Mouse (Mus musculus) lung, embryonic 14.5 days (tissue): ENCODE results near the gene Mrps27. TPM values are rescaled to one million over a fixed set of nuclear protein-coding genes. Genes with fewer than 3 reads are reported as not detected.

Source experiments
- ATAC-seq: fragments of 200-750 bp; cut with Nextera tagmentation; 2 replicates; pipeline ENCODE4 v1.8.0; 2017; ENCODE audit warnings: mild to moderate bottlenecking, moderate TSS enrichment, moderate library complexity; ENCODE audit not compliant: insufficient read depth
- DNase-seq: peaks from one replicate; pipeline ENCODE4 v3.0.0-alpha.2; 2015
- H3K27ac ChIP-seq: fragments of 300-500 bp; sonication (generic); 2 replicates; pipeline ENCODE4 v1.5.1; 2014; ENCODE audit warnings: low read depth, mild to moderate bottlenecking, moderate library complexity
- H3K27me3 ChIP-seq: fragments of 300-500 bp; sonication (generic); 2 replicates; pipeline ENCODE4 v1.6.1; 2014; ENCODE audit warnings: low read length, control low read depth; ENCODE audit not compliant: insufficient read depth
- H3K36me3 ChIP-seq: fragments of 300-500 bp; sonication (generic); 2 replicates; pipeline ENCODE4 v1.6.1; 2014; ENCODE audit warnings: control low read depth; ENCODE audit not compliant: insufficient read depth
- H3K4me1 ChIP-seq: fragments of 300-500 bp; sonication (generic); 2 replicates; pipeline ENCODE4 v1.6.1; 2014; ENCODE audit warnings: antibody characterized with exemption, control low read depth; ENCODE audit not compliant: insufficient read depth
- H3K4me2 ChIP-seq: fragments of 300-500 bp; sonication (generic); 2 replicates; pipeline ENCODE4 v1.6.1; 2014; ENCODE audit warnings: mild to moderate bottlenecking
- H3K4me3 ChIP-seq: fragments of 300-500 bp; sonication (generic); 2 replicates; pipeline ENCODE4 v1.5.1; 2014; ENCODE audit warnings: low read depth, low read length
- H3K9ac ChIP-seq: fragments of 300-500 bp; sonication (generic); 2 replicates; pipeline ENCODE4 v1.6.1; 2014
- H3K9me3 ChIP-seq: fragments of 300-500 bp; sonication (generic); 2 replicates; pipeline ENCODE4 v1.6.1; 2016; ENCODE audit warnings: low read depth, low read length, control low read depth
- CTCF ChIP-seq: IDR thresholded peaks from 2 replicates; pipeline ENCODE4 v1.5.1; 2016; ENCODE audit warnings: antibody characterized with exemption, low read depth
- WGBS: fragments of 180-500 bp; shearing (Covaris S2); extraction: QIAGEN DNeasy Blood & Tissue Kit; methylation state at CpG from one replicate; pipeline ENCODE4 v1.1.7; 2014; 5-methylcytosine and 5-hydroxymethylcytosine counted together
- polyA plus RNA-seq: library from polyadenylated mRNA; unstranded; fragments of >200 nt; fragmentation: Nextera tagmentation; extraction: Ambion mirVana; gene quantifications from 2 replicates; pipeline ENCODE4 v1.2.1, GENCODE M21; 2014

The Mrps27 gene
- polyA plus RNA-seq, 1 experiment from 2014 or later = 63.0 TPM

DNA sequence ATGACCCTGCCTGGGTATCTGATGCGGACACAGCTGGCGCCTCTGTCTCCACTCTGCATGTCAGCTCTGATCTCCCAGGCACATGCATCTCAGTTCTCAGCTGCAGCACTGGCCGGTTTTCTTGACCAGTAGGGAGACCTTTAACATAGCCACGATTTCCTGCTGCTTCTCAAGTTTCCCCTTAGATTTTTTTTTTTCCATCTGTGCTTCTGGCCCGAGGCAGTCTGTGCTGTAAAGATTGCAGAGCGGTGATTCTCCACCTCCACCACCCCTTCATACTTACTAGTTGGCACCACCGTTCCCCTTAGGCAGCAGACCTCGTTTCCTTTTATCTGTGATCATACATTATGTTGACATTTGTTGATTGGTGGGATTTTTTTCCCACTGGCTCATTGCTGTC lies 6.6 kb downstream of the Mrps27 start:
- no peak for TF ChIP-seq CTCF
- H3K36me3 ChIP-seq = peaks cover 31% of the 10 kb centered on the region
- H3K27me3 ChIP-seq = no peaks in the 10 kb centered on the region
- no peak overlapping the region for H3K4me3 ChIP-seq
- H3K9me3 ChIP-seq = no peaks in the 10 kb centered on the region
- H3K27ac ChIP-seq = no peak overlapping the region
- H3K4me2 ChIP-seq = no peak overlapping the region
- H3K9ac ChIP-seq = no peak overlapping the region
- 48% methylated on average over 8 of the region's 8 CpGs for WGBS
- H3K4me1 ChIP-seq = no peaks in the 10 kb centered on the region
- DNase-seq (no peak), ATAC-seq (no peak)

DNA sequence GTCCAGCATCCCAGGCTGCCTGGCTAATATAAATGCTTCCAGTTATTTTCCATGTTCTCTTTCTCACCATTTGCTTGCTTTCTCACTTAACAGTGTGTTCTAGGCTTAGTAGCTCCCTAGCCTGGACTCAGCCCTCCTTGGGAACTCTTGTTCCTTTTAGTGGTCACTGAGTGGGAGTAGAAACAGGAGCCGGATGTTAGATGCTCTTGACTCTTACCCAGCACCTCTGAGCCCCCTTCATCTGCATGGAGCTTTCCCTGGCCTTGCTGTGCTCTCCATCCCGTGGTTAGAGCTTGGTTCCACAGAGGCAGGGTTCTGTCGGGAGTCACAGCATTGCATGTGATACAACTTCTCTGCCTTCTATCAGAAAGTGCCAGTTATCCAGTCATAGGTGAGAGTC lies 7.0 kb downstream of the Mrps27 start:
- no peak for TF ChIP-seq CTCF
- Histone ChIP-seq H3K27ac (no peak overlapping the region), H3K27me3 (no peaks in the 10 kb centered on the region), H3K36me3 (peaks cover 31% of the 10 kb centered on the region), H3K9me3 (no peaks in the 10 kb centered on the region), H3K9ac (no peak overlapping the region), H3K4me1 (no peaks in the 10 kb centered on the region), H3K4me3 (no peak overlapping the region), H3K4me2 (no peak overlapping the region)
- no peak for DNase-seq
- 72% methylated on average over 3 of the region's 3 CpGs for WGBS
- ATAC-seq = no peak

DNA sequence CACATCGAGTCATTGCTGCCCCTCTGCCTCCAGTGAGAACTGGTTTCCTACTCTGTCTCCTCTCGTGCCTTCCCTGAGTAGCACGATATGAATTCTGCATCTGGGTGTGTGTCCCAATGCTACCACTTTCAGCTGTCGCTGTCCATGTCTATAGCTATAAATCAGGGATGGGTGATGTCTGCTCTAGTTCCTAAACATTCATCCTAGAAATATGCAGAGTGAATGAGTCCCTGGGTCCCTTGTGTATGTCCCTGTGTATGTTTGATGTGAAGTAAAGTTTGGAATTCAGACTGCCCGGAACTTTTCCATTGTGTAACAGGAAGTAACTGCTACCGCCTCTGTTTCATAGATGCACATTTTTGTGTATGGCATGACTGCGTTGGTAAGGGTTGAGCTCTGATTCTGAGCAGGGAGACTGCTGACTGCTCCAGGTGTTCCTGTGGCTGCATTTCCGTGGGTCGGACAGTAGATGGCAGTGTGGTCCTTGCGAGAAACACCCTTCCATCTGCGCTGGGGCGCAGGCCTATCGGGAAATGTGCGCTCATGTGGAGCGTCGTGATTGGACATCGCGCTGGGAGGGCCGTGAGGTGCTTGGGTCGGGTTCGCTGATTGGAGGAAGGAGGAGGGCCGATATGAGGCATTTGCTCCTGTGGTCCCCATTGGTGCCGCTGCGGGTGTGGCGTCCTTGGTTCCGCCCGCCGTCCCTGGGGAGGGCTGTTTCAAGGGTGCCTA lies 8.3 kb downstream of the Mrps27 start:
- Histone ChIP-seq H3K4me3 (peak overlapping the region; percentile 39), H3K27me3 (no peaks in the 10 kb centered on the region), H3K4me1 (no peaks in the 10 kb centered on the region), H3K4me2 (peak overlapping the region; percentile 78), H3K9ac (peak overlapping the region; percentile 58), H3K36me3 (peaks cover 30% of the 10 kb centered on the region), H3K9me3 (no peaks in the 10 kb centered on the region), H3K27ac (peak overlapping the region; percentile 82)
- 10% methylated on average over 28 of the region's 28 CpGs for WGBS
- DNase-seq = peak; percentile 99
- peak; percentile 100 for ATAC-seq
- peak; percentile 100 for TF ChIP-seq CTCF

GRCm38 (mm10) chr13:99353490-99353851 lies 8.9 kb downstream of the Mrps27 start:
- ATAC-seq = no peak; the same call in 1 of the 2 replicates
- H3K27ac ChIP-seq = peak overlapping the region; percentile 82

DNA sequence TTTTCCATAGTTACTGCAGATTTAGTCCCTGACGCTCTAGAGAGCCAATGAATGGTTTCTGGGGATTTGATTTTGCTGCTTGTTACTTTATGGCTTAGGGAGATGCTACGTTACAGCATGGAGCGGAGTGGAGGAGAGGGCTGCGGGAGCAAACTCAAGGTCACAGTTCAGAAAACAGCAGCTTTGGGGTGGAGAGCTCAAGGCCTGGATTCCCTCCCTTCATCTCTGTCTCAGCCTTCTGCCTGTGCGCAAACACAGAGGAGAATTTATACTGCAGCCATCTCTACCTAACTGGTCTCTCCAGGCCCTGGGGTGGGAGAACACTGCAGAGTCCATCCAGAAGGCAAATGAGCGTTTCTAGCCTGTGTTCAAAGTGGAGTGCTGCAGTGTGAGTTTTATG lies 10.5 kb downstream of the Mrps27 start:
- H3K27ac ChIP-seq = no peak overlapping the region
- no peaks in the 10 kb centered on the region for H3K4me1 ChIP-seq
- H3K4me2 ChIP-seq = no peak overlapping the region
- no peaks in the 10 kb centered on the region for H3K27me3 ChIP-seq
- DNase-seq (no peak), ATAC-seq (no peak)
- peaks cover 26% of the 10 kb centered on the region; the same call in 1 of the 2 replicates for H3K36me3 ChIP-seq
- no peak for TF ChIP-seq CTCF
- no peak overlapping the region for H3K9ac ChIP-seq
- 78% methylated on average over 6 of the region's 6 CpGs for WGBS
- no peak overlapping the region for H3K4me3 ChIP-seq
- H3K9me3 ChIP-seq = no peaks in the 10 kb centered on the region

More at GRCm38 (mm10) chr13:99353490-99353851, 8.9 kb downstream of the Mrps27 start:
- H3K9me3 ChIP-seq = no peaks in the 10 kb centered on the region
- peaks cover 25% of the 10 kb centered on the region for H3K36me3 ChIP-seq
- H3K4me2 ChIP-seq = peak overlapping the region; percentile 78
- TF ChIP-seq CTCF = no peak
- peak overlapping the region; percentile 58 for H3K9ac ChIP-seq
- H3K4me1 ChIP-seq = no peaks in the 10 kb centered on the region
- 6% methylated on average over 7 of the region's 7 CpGs for WGBS
- H3K4me3 ChIP-seq = peak overlapping the region; percentile 39
- no peak for DNase-seq
- H3K27me3 ChIP-seq = no peaks in the 10 kb centered on the region

DNA sequence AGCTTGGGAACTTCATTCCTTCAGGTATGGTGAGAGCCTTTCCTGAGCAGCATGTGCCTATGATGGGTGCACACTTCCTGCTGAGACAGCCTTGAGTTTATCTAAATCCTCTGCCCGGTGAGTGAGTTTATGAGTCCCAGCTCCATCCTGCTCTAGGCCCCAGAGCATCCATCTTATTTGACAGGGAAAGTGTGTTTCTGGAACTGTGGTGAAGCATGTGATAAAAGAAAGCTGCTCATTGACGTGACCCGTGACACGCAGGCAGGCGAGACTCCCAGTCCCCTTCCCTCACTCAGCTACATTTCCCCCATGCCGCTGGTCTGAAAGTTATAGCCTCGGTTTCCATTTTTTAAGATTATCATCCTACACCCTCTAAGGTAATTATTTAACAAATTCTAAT lies 11.3 kb downstream of the Mrps27 start:
- H3K4me3 ChIP-seq = no peak overlapping the region
- no peak overlapping the region; the same call in 1 of the 2 replicates for H3K9ac ChIP-seq
- no peak for TF ChIP-seq CTCF
- H3K36me3 ChIP-seq = peaks cover 23% of the 10 kb centered on the region; the same call in 1 of the 2 replicates
- no peaks in the 10 kb centered on the region for H3K27me3 ChIP-seq
- ATAC-seq (no peak), DNase-seq (no peak)
- H3K4me2 ChIP-seq = no peak overlapping the region
- H3K27ac ChIP-seq = no peak overlapping the region
- H3K9me3 ChIP-seq = no peaks in the 10 kb centered on the region
- WGBS = 46% methylated on average over 7 of the region's 7 CpGs
- no peaks in the 10 kb centered on the region for H3K4me1 ChIP-seq

GRCm38 (mm10) chr13:99356428-99357265 lies 12.1 kb downstream of the Mrps27 start:
- ATAC-seq = no peak
- Histone ChIP-seq H3K27me3 (no peaks in the 10 kb centered on the region), H3K4me2 (no peak overlapping the region), H3K27ac (no peak overlapping the region), H3K4me3 (no peak overlapping the region), H3K36me3 (peaks cover 24% of the 10 kb centered on the region; the same call in 1 of the 2 replicates), H3K9ac (no peak overlapping the region), H3K9me3 (no peaks in the 10 kb centered on the region), H3K4me1 (no peaks in the 10 kb centered on the region)
- TF ChIP-seq CTCF = 0 out of 2 replicates have a peak, but pooled peaks have one; percentile 32
- WGBS = 39% methylated on average over 9 of the region's 9 CpGs
- peak; percentile 53 for DNase-seq
